Mouse (Mus musculus): ENCODE measurements around the gene Zkscan17. TPM values are rescaled to one million over a fixed set of nuclear protein-coding genes. Genes with fewer than 3 reads are reported as not detected.

Zkscan17 gene
- polyA plus RNA-seq, 1 experiment from 2014 or later: 16.6 TPM

DNA sequence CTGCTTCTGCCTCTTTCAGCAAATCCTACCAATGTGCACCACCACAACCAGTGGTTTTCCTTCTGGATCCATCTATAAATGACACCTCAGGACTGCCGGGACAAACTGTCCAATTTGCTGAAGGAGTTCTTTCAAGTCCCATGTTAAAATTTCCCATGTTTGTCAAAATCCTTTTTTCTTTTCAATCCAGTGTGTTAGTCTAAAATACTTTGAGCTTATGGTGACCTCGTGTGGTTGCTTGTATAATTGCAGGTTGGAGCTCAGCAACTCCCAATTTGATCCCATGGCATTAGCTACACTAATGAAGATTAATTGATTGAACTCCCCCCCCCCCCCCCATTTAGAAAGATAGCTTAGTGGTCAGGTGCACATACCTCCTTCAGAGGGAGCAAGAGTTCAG lies 43.3 kb downstream of the Zkscan17 start:
- no peak overlapping the region for H3K9ac ChIP-seq (replicated peaks; ENCODE audit: low read depth, low read length)
- H3K4me1 ChIP-seq (replicated peaks; ENCODE audit: control insufficient read depth, insufficient read depth, low read length): no peaks in the 10 kb centered on the region
- no peak overlapping the region for H3K4me3 ChIP-seq (replicated peaks; ENCODE audit: low read length)
- 2% methylated on average over 2 of the region's 2 CpGs for WGBS
- no peak for ATAC-seq
- H3K36me3 ChIP-seq (ENCODE audit: control insufficient read depth, insufficient read depth): peaks cover 12% of the 10 kb centered on the region
- H3K27me3 ChIP-seq (replicated peaks; ENCODE audit: control insufficient read depth, insufficient read depth, low read length): no peaks in the 10 kb centered on the region
- H3K27ac ChIP-seq (ENCODE audit: low read length): no peak overlapping the region
- H3K9me3 ChIP-seq (ENCODE audit: control insufficient read depth, low read length): no peaks in the 10 kb centered on the region
- no peak overlapping the region for H3K4me2 ChIP-seq (ENCODE audit: low read length)

DNA sequence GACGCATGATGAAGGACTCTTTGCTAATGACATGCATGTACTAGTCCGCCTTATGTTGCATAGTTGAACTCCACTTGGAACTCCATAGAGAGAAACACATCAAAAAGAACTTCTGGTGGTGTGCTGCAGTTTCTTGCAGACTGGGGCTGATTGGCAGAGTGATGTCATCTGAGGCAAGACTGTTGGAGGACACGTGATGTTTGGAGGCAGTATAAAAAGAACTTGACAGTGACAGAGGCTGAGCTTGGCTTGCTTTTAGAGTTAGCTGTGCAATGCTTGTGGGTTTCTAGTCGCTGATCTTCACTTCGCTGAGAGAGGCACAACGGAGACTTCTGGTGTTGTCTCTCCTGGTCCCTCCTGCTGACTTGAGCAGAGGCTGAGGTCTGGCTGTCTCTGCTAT lies 49.3 kb downstream of the Zkscan17 start:
- WGBS: 69% methylated on average over 6 of the region's 6 CpGs
- no peaks in the 10 kb centered on the region for H3K4me1 ChIP-seq (replicated peaks; ENCODE audit: control insufficient read depth, insufficient read depth, low read length)
- no peak overlapping the region for H3K9ac ChIP-seq (replicated peaks; ENCODE audit: low read depth, low read length)

DNA sequence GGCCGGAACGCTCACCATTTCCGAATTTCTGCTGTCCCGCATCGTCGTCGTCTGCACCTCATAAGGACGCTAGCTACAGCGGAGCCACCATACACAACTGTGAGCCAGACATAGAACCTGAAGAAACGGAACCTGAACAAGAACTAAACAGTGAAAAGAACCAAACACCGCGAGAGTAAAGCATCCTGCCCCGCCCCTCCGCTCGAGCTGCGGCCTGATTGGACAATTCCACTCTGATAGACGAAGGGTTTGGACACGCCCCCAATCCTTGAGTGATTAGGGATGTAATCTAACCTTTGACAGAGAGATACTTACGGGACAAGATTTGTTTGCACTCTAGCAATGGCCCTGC lies 54.2 kb downstream of the Zkscan17 start, which contains the start of gene Zfp867:
Gene Zfp867, minus strand, starts transcription at position 149 of the 352 bp plus-strand sequence.
- ATAC-seq: peak; percentile 95
- Histone ChIP-seq H3K4me3 (replicated peaks; ENCODE audit: low read length) (peak within 1 kb of the TSS; percentile 72), H3K4me2 (ENCODE audit: low read length) (peak within 1 kb of the TSS; percentile 55), H3K27ac (ENCODE audit: low read length) (peak within 1 kb of the TSS; percentile 68; the same call in 1 of the 2 replicates), H3K4me1 (replicated peaks; ENCODE audit: control insufficient read depth, insufficient read depth, low read length) (peaks cover 7% of the 10 kb centered on the region), H3K9ac (replicated peaks; ENCODE audit: low read depth, low read length) (peak within 1 kb of the TSS; percentile 91), H3K27me3 (replicated peaks; ENCODE audit: control insufficient read depth, insufficient read depth, low read length) (no peaks in the 10 kb centered on the region), H3K9me3 (ENCODE audit: control insufficient read depth, low read length) (no peaks in the 10 kb centered on the region), H3K36me3 (ENCODE audit: control insufficient read depth, insufficient read depth) (no peaks in the 10 kb centered on the region)
- under 1% methylated on average over 19 of the region's 19 CpGs for WGBS

More for the DNA sequence above, 49.3 kb downstream of the Zkscan17 start:
- H3K4me3 ChIP-seq (replicated peaks; ENCODE audit: low read length): no peak overlapping the region
- no peaks in the 10 kb centered on the region for H3K27me3 ChIP-seq (replicated peaks; ENCODE audit: control insufficient read depth, insufficient read depth, low read length)
- no peak for ATAC-seq
- no peaks in the 10 kb centered on the region for H3K9me3 ChIP-seq (ENCODE audit: control insufficient read depth, low read length)
- no peaks in the 10 kb centered on the region for H3K36me3 ChIP-seq (ENCODE audit: control insufficient read depth, insufficient read depth)
- no peak overlapping the region for H3K27ac ChIP-seq (ENCODE audit: low read length)
- H3K4me2 ChIP-seq (ENCODE audit: low read length): no peak overlapping the region

DNA sequence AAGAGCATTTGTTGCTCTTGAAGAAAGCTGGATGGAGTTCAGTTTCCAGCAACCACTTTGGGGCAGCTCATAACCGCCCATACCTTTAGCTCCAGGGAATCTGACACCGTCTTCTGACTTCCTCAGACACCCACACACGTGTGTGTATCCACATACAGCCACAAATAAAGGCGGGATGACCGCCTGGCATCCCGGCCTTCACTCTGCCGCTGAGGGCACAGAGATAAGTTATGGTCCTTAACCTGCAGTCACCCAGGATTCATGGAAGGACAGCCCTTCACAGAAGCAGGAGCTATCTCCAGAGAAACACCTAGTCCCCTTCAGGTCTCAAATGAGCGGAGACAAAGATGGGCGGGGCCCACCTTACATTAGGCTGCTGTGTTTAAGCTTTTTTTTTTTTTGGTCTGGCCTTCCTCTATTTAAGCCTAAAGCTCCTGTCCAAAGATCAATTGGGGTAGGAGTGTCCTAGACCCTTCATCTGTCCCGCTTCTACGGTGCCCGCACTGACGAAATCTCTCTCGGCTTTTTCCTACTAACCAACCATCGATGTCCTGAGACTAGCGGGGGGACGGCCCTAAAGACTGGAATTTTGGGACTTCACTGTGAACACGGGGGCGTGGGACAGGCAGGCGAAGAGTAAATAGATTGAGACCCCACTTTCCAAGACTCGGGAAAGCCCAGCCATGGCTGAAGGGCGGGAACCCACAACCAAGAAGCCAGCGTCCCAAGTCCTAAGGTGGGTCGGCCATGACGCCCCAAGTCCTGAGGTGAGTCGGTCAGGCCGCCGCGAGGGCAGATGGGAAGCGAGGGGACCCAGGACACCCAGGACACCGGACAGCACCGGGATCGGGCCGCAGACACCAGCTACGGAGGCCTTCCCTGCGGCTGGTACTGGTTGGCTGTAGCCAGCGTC lies 54.9 kb downstream of the Zkscan17 start:
- WGBS: 7% methylated on average over 37 of the region's 37 CpGs

DNA sequence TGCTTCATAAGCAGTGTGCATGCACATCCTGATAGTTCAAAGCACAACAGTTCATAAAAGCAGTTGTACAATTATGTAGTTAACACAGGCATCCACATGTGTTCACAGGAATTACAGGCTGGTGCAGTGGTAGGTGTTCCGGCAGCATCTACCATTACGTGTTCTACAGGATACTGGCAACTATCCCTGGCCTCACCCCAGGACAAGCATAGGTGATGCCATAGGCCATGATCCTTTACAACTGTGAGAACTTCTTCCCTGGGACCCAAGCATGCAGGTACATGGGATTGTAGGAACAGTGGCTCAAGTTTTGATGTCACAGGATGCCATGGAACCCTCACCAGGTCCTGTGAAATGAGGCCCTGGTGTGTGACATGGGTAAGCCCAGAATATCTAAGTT lies 66.1 kb downstream of the Zkscan17 start:
- H3K27ac ChIP-seq (ENCODE audit: low read length): no peak overlapping the region
- H3K9ac ChIP-seq (replicated peaks; ENCODE audit: low read depth, low read length): no peak overlapping the region
- WGBS: 100% methylated on average over 2 of the region's 2 CpGs
- H3K36me3 ChIP-seq (ENCODE audit: control insufficient read depth, insufficient read depth): peaks cover 45% of the 10 kb centered on the region
- H3K4me2 ChIP-seq (ENCODE audit: low read length): no peak overlapping the region
- H3K9me3 ChIP-seq (ENCODE audit: control insufficient read depth, low read length): peaks cover 22% of the 10 kb centered on the region
- H3K4me3 ChIP-seq (replicated peaks; ENCODE audit: low read length): no peak overlapping the region
- no peaks in the 10 kb centered on the region for H3K4me1 ChIP-seq (replicated peaks; ENCODE audit: control insufficient read depth, insufficient read depth, low read length)
- ATAC-seq: no peak
- no peaks in the 10 kb centered on the region for H3K27me3 ChIP-seq (replicated peaks; ENCODE audit: control insufficient read depth, insufficient read depth, low read length)

More for the DNA sequence above, 54.9 kb downstream of the Zkscan17 start:
- peaks cover 7% of the 10 kb centered on the region for H3K4me1 ChIP-seq (replicated peaks; ENCODE audit: control insufficient read depth, insufficient read depth, low read length)
- no peaks in the 10 kb centered on the region for H3K9me3 ChIP-seq (ENCODE audit: control insufficient read depth, low read length)
- H3K27me3 ChIP-seq (replicated peaks; ENCODE audit: control insufficient read depth, insufficient read depth, low read length): no peaks in the 10 kb centered on the region
- H3K9ac ChIP-seq (replicated peaks; ENCODE audit: low read depth, low read length): peak overlapping the region; percentile 91
- peak overlapping the region; percentile 55 for H3K4me2 ChIP-seq (ENCODE audit: low read length)
- H3K27ac ChIP-seq (ENCODE audit: low read length): peak overlapping the region; percentile 68; the same call in 1 of the 2 replicates
- ATAC-seq: peak; percentile 63
- no peaks in the 10 kb centered on the region for H3K36me3 ChIP-seq (ENCODE audit: control insufficient read depth, insufficient read depth)
- peak overlapping the region; percentile 72 for H3K4me3 ChIP-seq (replicated peaks; ENCODE audit: low read length)

DNA sequence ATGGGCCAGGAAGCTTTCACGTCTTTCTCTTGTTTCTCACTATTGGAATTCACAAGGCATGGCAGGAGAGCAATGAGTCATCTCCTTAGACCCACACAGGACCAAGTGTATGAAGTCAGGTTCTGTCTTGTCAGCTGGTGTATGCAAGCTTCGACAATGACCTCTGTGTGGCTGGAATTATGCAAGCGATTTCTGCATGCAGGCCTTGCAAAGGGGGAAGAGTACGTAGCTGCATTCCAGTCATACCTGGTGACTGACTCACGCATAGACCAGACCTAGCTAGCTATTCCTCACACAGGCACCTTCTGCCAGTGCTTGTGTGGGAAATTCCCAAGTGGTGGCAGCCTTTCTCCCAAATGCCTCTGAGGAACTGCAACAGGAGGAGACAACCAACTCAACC lies 67.6 kb downstream of the Zkscan17 start:
- no peak for ATAC-seq
- Histone ChIP-seq H3K9ac (replicated peaks; ENCODE audit: low read depth, low read length) (no peak overlapping the region), H3K4me3 (replicated peaks; ENCODE audit: low read length) (no peak overlapping the region), H3K27me3 (replicated peaks; ENCODE audit: control insufficient read depth, insufficient read depth, low read length) (no peaks in the 10 kb centered on the region), H3K9me3 (ENCODE audit: control insufficient read depth, low read length) (peaks cover 18% of the 10 kb centered on the region), H3K36me3 (ENCODE audit: control insufficient read depth, insufficient read depth) (peaks cover 36% of the 10 kb centered on the region), H3K4me1 (replicated peaks; ENCODE audit: control insufficient read depth, insufficient read depth, low read length) (no peaks in the 10 kb centered on the region), H3K4me2 (ENCODE audit: low read length) (no peak overlapping the region), H3K27ac (ENCODE audit: low read length) (no peak overlapping the region)
- 64% methylated on average over 5 of the region's 5 CpGs for whole genome bisulfite sequencing

DNA sequence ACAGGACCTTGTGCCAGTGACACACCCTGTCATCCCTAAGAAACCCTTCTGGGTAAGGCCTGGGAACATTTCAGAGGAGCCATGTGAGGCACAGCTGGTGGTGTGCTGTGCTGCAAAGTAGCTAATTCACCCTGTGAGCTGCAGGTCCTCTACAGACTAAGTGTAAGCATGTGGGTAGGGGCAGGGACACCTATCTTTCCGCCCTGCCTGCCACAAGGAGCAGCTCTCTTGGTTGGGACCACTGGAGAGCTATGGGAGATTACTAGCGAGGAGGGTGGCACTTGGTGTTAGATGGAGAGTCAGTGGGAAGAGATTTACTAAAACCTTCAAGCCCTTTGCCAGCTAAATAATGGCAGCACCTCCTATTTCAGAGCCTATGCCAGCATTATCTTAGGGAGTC lies 69.7 kb downstream of the Zkscan17 start:
- Histone ChIP-seq H3K4me2 (ENCODE audit: low read length) (no peak overlapping the region), H3K4me3 (replicated peaks; ENCODE audit: low read length) (no peak overlapping the region), H3K36me3 (ENCODE audit: control insufficient read depth, insufficient read depth) (peaks cover 19% of the 10 kb centered on the region), H3K4me1 (replicated peaks; ENCODE audit: control insufficient read depth, insufficient read depth, low read length) (no peaks in the 10 kb centered on the region), H3K27ac (ENCODE audit: low read length) (no peak overlapping the region), H3K9ac (replicated peaks; ENCODE audit: low read depth, low read length) (no peak overlapping the region), H3K9me3 (ENCODE audit: control insufficient read depth, low read length) (no peaks in the 10 kb centered on the region), H3K27me3 (replicated peaks; ENCODE audit: control insufficient read depth, insufficient read depth, low read length) (no peaks in the 10 kb centered on the region)
- 89% methylated on average over 2 of the region's 2 CpGs for WGBS
- ATAC-seq: no peak

DNA sequence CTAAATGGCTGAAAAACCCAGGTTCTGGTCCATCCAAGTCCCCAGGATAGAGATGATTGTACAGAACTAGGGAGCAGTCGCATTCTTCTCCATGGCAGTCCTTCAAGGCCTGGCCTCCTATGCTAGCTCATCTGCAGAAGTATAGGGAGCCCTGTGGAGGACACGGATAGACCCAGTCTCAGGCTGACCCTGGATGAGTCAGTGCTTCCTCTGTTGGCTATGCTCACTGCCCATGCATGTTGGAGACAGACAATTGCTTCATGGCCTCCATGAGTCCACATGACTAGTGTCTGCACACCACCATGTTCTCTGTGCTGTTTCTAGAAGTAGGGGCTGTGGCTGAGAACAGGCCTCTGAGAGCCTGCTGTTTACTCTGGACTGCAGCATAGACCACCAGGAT lies 70.2 kb downstream of the Zkscan17 start:
- Histone ChIP-seq H3K9me3 (ENCODE audit: control insufficient read depth, low read length) (no peaks in the 10 kb centered on the region), H3K27me3 (replicated peaks; ENCODE audit: control insufficient read depth, insufficient read depth, low read length) (no peaks in the 10 kb centered on the region), H3K4me3 (replicated peaks; ENCODE audit: low read length) (no peak overlapping the region), H3K4me1 (replicated peaks; ENCODE audit: control insufficient read depth, insufficient read depth, low read length) (no peaks in the 10 kb centered on the region), H3K4me2 (ENCODE audit: low read length) (no peak overlapping the region), H3K27ac (ENCODE audit: low read length) (no peak overlapping the region), H3K36me3 (ENCODE audit: control insufficient read depth, insufficient read depth) (peaks cover 16% of the 10 kb centered on the region), H3K9ac (replicated peaks; ENCODE audit: low read depth, low read length) (no peak overlapping the region)
- no peak for ATAC-seq
- WGBS: 98% methylated on average over 2 of the region's 2 CpGs

DNA sequence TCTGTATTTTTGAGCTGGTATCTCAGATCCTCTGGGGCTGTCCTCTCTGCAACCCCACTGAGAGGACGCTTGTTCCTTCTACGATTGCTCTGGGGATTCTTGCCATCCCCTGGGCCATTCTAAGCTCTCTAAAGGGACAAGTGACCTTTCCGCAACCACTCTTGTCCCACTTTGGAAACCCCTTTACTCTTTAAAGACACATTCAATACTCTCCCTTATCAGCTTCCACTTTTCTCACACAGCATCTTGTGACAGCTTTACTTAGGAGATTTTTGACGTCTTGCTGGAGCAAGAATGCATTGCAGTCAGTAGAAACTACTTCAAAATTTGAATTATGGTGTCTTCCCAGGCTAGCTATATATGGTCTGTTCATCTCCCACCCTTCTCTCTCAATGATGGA lies 75.5 kb downstream of the Zkscan17 start, which contains the start of gene Snap47:
Gene Snap47, minus strand, starts transcription at position 101 of the 400 bp plus-strand sequence.
- H3K36me3 ChIP-seq (ENCODE audit: control insufficient read depth, insufficient read depth): 0 out of 2 replicates have a peak, but pooled peaks cover 9% of the 10 kb centered on the region
- peak within 1 kb of the TSS; percentile 61; the same call in 1 of the 2 replicates for H3K27ac ChIP-seq (ENCODE audit: low read length)
- H3K9ac ChIP-seq (replicated peaks; ENCODE audit: low read depth, low read length): peak within 1 kb of the TSS; percentile 80
- H3K4me3 ChIP-seq (replicated peaks; ENCODE audit: low read length): peak within 1 kb of the TSS; percentile 90
- WGBS: 86% methylated on average over 4 of the region's 4 CpGs
- peak within 1 kb of the TSS; percentile 99 for H3K4me2 ChIP-seq (ENCODE audit: low read length)
- ATAC-seq: no peak
- peaks cover 24% of the 10 kb centered on the region for H3K4me1 ChIP-seq (replicated peaks; ENCODE audit: control insufficient read depth, insufficient read depth, low read length)
- H3K9me3 ChIP-seq (ENCODE audit: control insufficient read depth, low read length): no peaks in the 10 kb centered on the region
- no peaks in the 10 kb centered on the region for H3K27me3 ChIP-seq (replicated peaks; ENCODE audit: control insufficient read depth, insufficient read depth, low read length)

Measured in forebrain, embryonic 16.5 days (tissue).